Mouse (Mus musculus) bone marrow, adult 2 months (tissue): ENCODE results near the gene Aldh2.

Experiments
- CTCF ChIP-seq: fragments of 200-500 bp; IDR thresholded peaks from 2 replicates; pipeline ENCODE4 v1.5.1; 2011; ENCODE audit warnings: low read length, control low read depth; ENCODE audit not compliant: control insufficient read depth, insufficient read depth
- POLR2A ChIP-seq: fragments of 200-500 bp; IDR thresholded peaks from 2 replicates; pipeline ENCODE4 v1.6.1; 2011; ENCODE audit warnings: low read depth, mild to moderate bottlenecking, control low read depth, low read length, borderline replicate concordance; ENCODE audit not compliant: control insufficient read depth

DNA sequence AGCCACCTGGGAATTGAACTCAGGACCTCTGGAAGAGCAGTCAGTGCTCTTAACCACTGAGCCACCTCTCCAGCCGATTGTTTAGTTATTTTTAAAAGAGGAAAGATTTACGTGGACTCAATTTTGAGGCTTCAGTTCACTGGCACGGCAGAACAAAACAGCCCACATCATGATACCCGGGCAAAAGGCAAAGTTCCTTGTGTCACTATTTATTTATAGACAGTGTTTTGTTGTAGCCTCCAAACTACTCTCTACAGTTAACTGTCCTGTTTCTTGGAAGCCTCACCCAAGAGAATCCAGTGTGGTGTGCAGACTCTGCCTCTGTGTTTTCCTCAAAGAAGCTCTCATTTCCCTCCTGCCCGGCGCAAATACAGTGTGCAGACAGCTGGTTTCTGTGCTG is 18.4 kb upstream of the Aldh2 start:
- TF ChIP-seq POLR2A (no peak), CTCF (no peak)
